Mouse (Mus musculus): ENCODE data around the gene Wdfy3.

Gene Wdfy3

GRCm38 (mm10) chr5:102055130-102055641 lies 14.5 kb downstream of the Wdfy3 start:
- DNase-seq (ENCODE audit: low spot score) = no peak

- no peak for DNase-seq (ENCODE audit: low spot score)
Observed at GRCm38 (mm10) chr5:102054511-102055093, 15.1 kb downstream of the Wdfy3 start.

GRCm38 (mm10) chr5:102052906-102053305 lies 16.8 kb downstream of the Wdfy3 start:
- no peak for DNase-seq (ENCODE audit: low spot score)

GRCm38 (mm10) chr5:102052465-102052864 lies 17.3 kb downstream of the Wdfy3 start:
- no peak for DNase-seq (ENCODE audit: low spot score)

- no peak for DNase-seq (ENCODE audit: low spot score)
Observed at GRCm38 (mm10) chr5:102050677-102051076, 19.0 kb downstream of the Wdfy3 start.

GRCm38 (mm10) chr5:102048416-102048815 lies 21.3 kb downstream of the Wdfy3 start:
- DNase-seq (ENCODE audit: low spot score) = no peak

- DNase-seq (ENCODE audit: low spot score) = no peak
Observed at GRCm38 (mm10) chr5:102046617-102047116, 23.1 kb downstream of the Wdfy3 start.

GRCm38 (mm10) chr5:102045636-102046616 lies 23.8 kb downstream of the Wdfy3 start:
- no peak for DNase-seq (ENCODE audit: low spot score)

- no peak for DNase-seq (ENCODE audit: low spot score)
Observed at GRCm38 (mm10) chr5:102045177-102045576, 24.5 kb downstream of the Wdfy3 start.

GRCm38 (mm10) chr5:102033281-102033680 lies 36.4 kb downstream of the Wdfy3 start:
- DNase-seq (ENCODE audit: low spot score) = no peak

GRCm38 (mm10) chr5:102032594-102033240 lies 37.0 kb downstream of the Wdfy3 start:
- DNase-seq (ENCODE audit: low spot score) = no peak

- DNase-seq (ENCODE audit: low spot score) = no peak
Observed at GRCm38 (mm10) chr5:102032191-102032590, 37.5 kb downstream of the Wdfy3 start.

- DNase-seq (ENCODE audit: low spot score) = no peak
Observed at GRCm38 (mm10) chr5:102023376-102023775, 46.3 kb downstream of the Wdfy3 start.

GRCm38 (mm10) chr5:102022018-102022898 lies 47.5 kb downstream of the Wdfy3 start:
- no peak for DNase-seq (ENCODE audit: low spot score)

GRCm38 (mm10) chr5:102014235-102014634 lies 55.5 kb downstream of the Wdfy3 start:
- no peak for DNase-seq (ENCODE audit: low spot score)

GRCm38 (mm10) chr5:102013781-102014180 lies 55.9 kb downstream of the Wdfy3 start:
- no peak for DNase-seq (ENCODE audit: low spot score)

GRCm38 (mm10) chr5:102010961-102011360 lies 58.8 kb downstream of the Wdfy3 start:
- no peak for DNase-seq (ENCODE audit: low spot score)

- no peak for DNase-seq (ENCODE audit: low spot score)
Observed at GRCm38 (mm10) chr5:102009606-102010005, 60.1 kb downstream of the Wdfy3 start.

- no peak for DNase-seq (ENCODE audit: low spot score)
Observed at GRCm38 (mm10) chr5:102008712-102009111, 61.0 kb downstream of the Wdfy3 start.

GRCm38 (mm10) chr5:102006218-102006941 lies 63.3 kb downstream of the Wdfy3 start:
- DNase-seq (ENCODE audit: low spot score) = no peak

GRCm38 (mm10) chr5:102003371-102003770 lies 66.3 kb downstream of the Wdfy3 start:
- DNase-seq (ENCODE audit: low spot score) = no peak
